Mouse (Mus musculus) intestine, postnatal 0 days (tissue): ENCODE measurements at regions not wholly inside any gene's neighbourhood (a gene's known extent, or its start where the extent isn't known, plus 50 kb on each side); places are given as distances from the start of the nearest gene placed in this dataset.

Experiments used
- ATAC-seq: fragments of 200-750 bp; cut with Nextera tagmentation; 2 replicates; pipeline ENCODE4 v1.8.0; 2017; ENCODE audit warnings: mild to moderate bottlenecking, moderate TSS enrichment, moderate library complexity
- H3K27ac ChIP-seq: fragments of 300-500 bp; sonication (generic); 2 replicates; pipeline ENCODE4 v1.5.1; 2014; ENCODE audit warnings: mild to moderate bottlenecking, low read depth, low read length, moderate library complexity
- H3K27me3 ChIP-seq: fragments of 300-500 bp; sonication (generic); replicated peaks from 2 replicates; pipeline ENCODE4 v1.6.1; 2014; ENCODE audit warnings: low read length, mixed read lengths; ENCODE audit not compliant: control insufficient read depth, insufficient read depth
- H3K36me3 ChIP-seq: fragments of 300-500 bp; sonication (generic); 2 replicates; pipeline ENCODE4 v1.6.1; 2014; ENCODE audit warnings: mild to moderate bottlenecking, moderate library complexity; ENCODE audit not compliant: control insufficient read depth, insufficient read depth
- H3K4me1 ChIP-seq: fragments of 300-500 bp; sonication (generic); replicated peaks from 2 replicates; pipeline ENCODE4 v1.6.1; 2014; ENCODE audit warnings: antibody characterized with exemption, low read length, mixed read lengths; ENCODE audit not compliant: control insufficient read depth, insufficient read depth
- H3K4me2 ChIP-seq: fragments of 300-500 bp; sonication (generic); replicated peaks from 2 replicates; pipeline ENCODE4 v1.6.1; 2014; ENCODE audit warnings: low read depth, mild to moderate bottlenecking, moderate library complexity
- H3K4me3 ChIP-seq: fragments of 300-500 bp; sonication (generic); 2 replicates; pipeline ENCODE4 v1.5.1; 2014; ENCODE audit warnings: low read depth, low read length
- H3K9ac ChIP-seq: fragments of 300-500 bp; sonication (generic); 2 replicates; pipeline ENCODE4 v1.6.1; 2014; ENCODE audit warnings: mild to moderate bottlenecking, low read depth, low read length
- H3K9me3 ChIP-seq: fragments of 300-500 bp; sonication (generic); 2 replicates; pipeline ENCODE4 v1.6.1; 2016; ENCODE audit warnings: mixed run types; ENCODE audit not compliant: control insufficient read depth
- CTCF ChIP-seq: sonication (generic); IDR thresholded peaks from 2 replicates; pipeline ENCODE4 v1.5.1; 2016; ENCODE audit warnings: low read depth, mild to moderate bottlenecking, control low read depth, antibody characterized with exemption, moderate library complexity
- WGBS: fragments of 180-500 bp; shearing (Covaris S2); extraction: QIAGEN DNeasy Blood & Tissue Kit; methylation state at CpG from one replicate; pipeline ENCODE4 v1.1.7; 2014; 5-methylcytosine and 5-hydroxymethylcytosine counted together

- 83% methylated on average over 6 of the region's 6 CpGs for WGBS
Measured at GRCm38 (mm10) chr15:96914988-96915387, 140.8 kb downstream of the Slc38a4 start.

GRCm38 (mm10) chr15:96905520-96905919 is 150.2 kb downstream of the Slc38a4 start:
- H3K4me1 ChIP-seq, result no peaks in the 10 kb centered on the region
- H3K27ac ChIP-seq, result no peak overlapping the region

More at GRCm38 (mm10) chr15:96914988-96915387, 140.8 kb downstream of the Slc38a4 start:
- Histone ChIP-seq H3K36me3 (no peaks in the 10 kb centered on the region), H3K27ac (no peak overlapping the region), H3K9me3 (no peaks in the 10 kb centered on the region), H3K9ac (no peak overlapping the region), H3K4me1 (no peaks in the 10 kb centered on the region), H3K4me3 (no peak overlapping the region), H3K4me2 (no peak overlapping the region), H3K27me3 (no peaks in the 10 kb centered on the region)
- no peak for TF ChIP-seq CTCF
- ATAC-seq, result no peak

GRCm38 (mm10) chr15:96903461-96903860 is 152.3 kb downstream of the Slc38a4 start:
- H3K27ac ChIP-seq, result no peak overlapping the region
- H3K36me3 ChIP-seq, result no peaks in the 10 kb centered on the region
- no peaks in the 10 kb centered on the region for H3K27me3 ChIP-seq
- H3K9me3 ChIP-seq, result no peaks in the 10 kb centered on the region
- TF ChIP-seq CTCF, result no peak
- WGBS, result 87% methylated on average over 3 of the region's 3 CpGs
- no peak overlapping the region for H3K9ac ChIP-seq
- no peak overlapping the region for H3K4me2 ChIP-seq
- no peak overlapping the region for H3K4me3 ChIP-seq
- H3K4me1 ChIP-seq, result no peaks in the 10 kb centered on the region
- no peak for ATAC-seq

More at GRCm38 (mm10) chr15:96905520-96905919, 150.2 kb downstream of the Slc38a4 start:
- Histone ChIP-seq H3K27me3 (no peaks in the 10 kb centered on the region), H3K36me3 (no peaks in the 10 kb centered on the region), H3K9ac (no peak overlapping the region), H3K4me3 (no peak overlapping the region), H3K9me3 (no peaks in the 10 kb centered on the region), H3K4me2 (no peak overlapping the region)
- no peak for TF ChIP-seq CTCF
- no peak for ATAC-seq
- WGBS, result 88% methylated on average over 4 of the region's 4 CpGs

GRCm38 (mm10) chr15:96902781-96903180 is 153.0 kb downstream of the Slc38a4 start:
- Histone ChIP-seq H3K9me3 (no peaks in the 10 kb centered on the region), H3K4me1 (no peaks in the 10 kb centered on the region), H3K4me3 (no peak overlapping the region), H3K27ac (no peak overlapping the region), H3K36me3 (no peaks in the 10 kb centered on the region), H3K27me3 (no peaks in the 10 kb centered on the region), H3K9ac (no peak overlapping the region), H3K4me2 (no peak overlapping the region)
- WGBS, result 76% methylated on average over 8 of the region's 8 CpGs
- ATAC-seq, result no peak
- TF ChIP-seq CTCF, result no peak

- no peaks in the 10 kb centered on the region for H3K36me3 ChIP-seq
- no peak overlapping the region for H3K4me3 ChIP-seq
- H3K9ac ChIP-seq, result no peak overlapping the region
- no peaks in the 10 kb centered on the region for H3K4me1 ChIP-seq
- H3K9me3 ChIP-seq, result no peaks in the 10 kb centered on the region
- no peak for TF ChIP-seq CTCF
- H3K27ac ChIP-seq, result no peak overlapping the region
- H3K27me3 ChIP-seq, result no peaks in the 10 kb centered on the region
- no peak overlapping the region for H3K4me2 ChIP-seq
- no peak for ATAC-seq
- 96% methylated on average over 9 of the region's 9 CpGs for WGBS
Measured at GRCm38 (mm10) chr15:96901616-96902015, 154.1 kb downstream of the Slc38a4 start.

GRCm38 (mm10) chr15:96898285-96898684 is 157.5 kb downstream of the Slc38a4 start:
- H3K36me3 ChIP-seq, result no peaks in the 10 kb centered on the region
- ATAC-seq, result no peak

GRCm38 (mm10) chr15:96884901-96885300 is 170.9 kb downstream of the Slc38a4 start:
- Histone ChIP-seq H3K4me1 (no peaks in the 10 kb centered on the region), H3K9me3 (no peaks in the 10 kb centered on the region), H3K27ac (no peak overlapping the region), H3K9ac (no peak overlapping the region), H3K27me3 (no peaks in the 10 kb centered on the region), H3K4me3 (no peak overlapping the region), H3K36me3 (no peaks in the 10 kb centered on the region), H3K4me2 (no peak overlapping the region)
- TF ChIP-seq CTCF, result no peak
- WGBS, result 57% methylated on average over 10 of the region's 10 CpGs
- ATAC-seq, result no peak

More at GRCm38 (mm10) chr15:96898285-96898684, 157.5 kb downstream of the Slc38a4 start:
- WGBS, result 91% methylated on average over 3 of the region's 3 CpGs
- H3K9me3 ChIP-seq, result no peaks in the 10 kb centered on the region
- no peaks in the 10 kb centered on the region for H3K27me3 ChIP-seq
- TF ChIP-seq CTCF, result no peak
- H3K4me1 ChIP-seq, result no peaks in the 10 kb centered on the region
- H3K4me2 ChIP-seq, result no peak overlapping the region
- H3K9ac ChIP-seq, result no peak overlapping the region
- no peak overlapping the region for H3K27ac ChIP-seq
- H3K4me3 ChIP-seq, result no peak overlapping the region
